Mouse (Mus musculus) limb, embryonic 13.5 days (tissue): ENCODE measurements around the gene Cmpk1. TPM values are rescaled to one million over a fixed set of nuclear protein-coding genes. Genes with fewer than 3 reads are reported as not detected.

ENCODE experiments used
- ATAC-seq: fragments of 200-750 bp; cut with Nextera tagmentation; 2 replicates; pipeline ENCODE4 v1.8.0; 2017; ENCODE audit warnings: low read depth, moderate number of reproducible peaks, moderate TSS enrichment; ENCODE audit not compliant: low FRiP score
- H3K27ac ChIP-seq: fragments of 300-500 bp; sonication (generic); 2 replicates; pipeline ENCODE4 v1.5.1; 2015; ENCODE audit warnings: inconsistent platforms, mild to moderate bottlenecking, moderate library complexity
- H3K27me3 ChIP-seq: fragments of 300-500 bp; sonication (generic); 2 replicates; pipeline ENCODE4 v1.6.1; 2015; ENCODE audit warnings: mild to moderate bottlenecking, inconsistent platforms
- H3K36me3 ChIP-seq: fragments of 300-500 bp; sonication (generic); 2 replicates; pipeline ENCODE4 v1.6.1; 2015; ENCODE audit warnings: inconsistent platforms, mild to moderate bottlenecking, moderate library complexity
- H3K4me1 ChIP-seq: fragments of 300-500 bp; sonication (generic); 2 replicates; pipeline ENCODE4 v1.6.1; 2015; ENCODE audit warnings: inconsistent platforms
- H3K4me2 ChIP-seq: fragments of 300-500 bp; sonication (generic); replicated peaks from 2 replicates; pipeline ENCODE4 v1.6.1; 2015; ENCODE audit warnings: inconsistent platforms, mild to moderate bottlenecking, moderate library complexity
- H3K4me3 ChIP-seq: fragments of 300-500 bp; sonication (generic); 2 replicates; pipeline ENCODE4 v1.5.1; 2015; ENCODE audit warnings: moderate library complexity, mild to moderate bottlenecking, inconsistent platforms
- H3K9ac ChIP-seq: fragments of 300-500 bp; sonication (generic); 2 replicates; pipeline ENCODE4 v1.6.1; 2015; ENCODE audit warnings: mild to moderate bottlenecking, inconsistent platforms
- H3K9me3 ChIP-seq: fragments of 300-500 bp; sonication (generic); 2 replicates; pipeline ENCODE4 v1.6.1; 2016; ENCODE audit warnings: inconsistent platforms
- WGBS: fragments of 180-500 bp; shearing (Covaris S2); methylation state at CpG from one replicate; pipeline ENCODE4 v1.1.7; 2015; 5-methylcytosine and 5-hydroxymethylcytosine counted together
- polyA plus RNA-seq: library from polyadenylated mRNA; unstranded; fragments of >200 nt; fragmentation: Nextera tagmentation; extraction: Ambion mirVana; gene quantifications from 2 replicates; pipeline ENCODE4 v1.2.1, GENCODE M21; 2015

Cmpk1 gene
- polyA plus RNA-seq = 93.2 and 93.8 TPM in 2 replicates

GRCm38 (mm10) chr4:114986591-114987432 lies at the start of gene Cmpk1:
Gene Cmpk1, minus strand, starts transcription at chr4:114987241.
- Histone ChIP-seq H3K36me3 (no peaks in the 10 kb centered on the region), H3K9ac (peak within 1 kb of the TSS; percentile 89), H3K4me2 (peak within 1 kb of the TSS; percentile 82), H3K4me3 (peak within 1 kb of the TSS; percentile 86), H3K9me3 (no peaks in the 10 kb centered on the region), H3K27me3 (0 out of 2 replicates have a peak, but pooled peaks cover 9% of the 10 kb centered on the region), H3K27ac (peak within 1 kb of the TSS; percentile 99), H3K4me1 (peaks cover 12% of the 10 kb centered on the region; the same call in 1 of the 2 replicates)
- peak; percentile 97 for ATAC-seq
- under 1% methylated on average over 74 of the region's 93 CpGs for WGBS

- H3K36me3 ChIP-seq = peaks cover 56% of the 10 kb centered on the region
- H3K4me3 ChIP-seq = no peak overlapping the region
- H3K27ac ChIP-seq = no peak overlapping the region
- no peak for ATAC-seq
- H3K9me3 ChIP-seq = no peaks in the 10 kb centered on the region
- no peaks in the 10 kb centered on the region for H3K27me3 ChIP-seq
- WGBS = 82% methylated on average over 6 of the region's 6 CpGs
- H3K9ac ChIP-seq = no peak overlapping the region
- H3K4me1 ChIP-seq = no peaks in the 10 kb centered on the region
- no peak overlapping the region for H3K4me2 ChIP-seq
Observed at GRCm38 (mm10) chr4:115035043-115035442, 48.0 kb upstream of the Cmpk1 start.

- H3K4me2 ChIP-seq = no peak overlapping the region
Observed at GRCm38 (mm10) chr4:115019997-115020396, 33.0 kb upstream of the Cmpk1 start.

GRCm38 (mm10) chr4:115014276-115014675 lies 27.2 kb upstream of the Cmpk1 start:
- no peak overlapping the region for H3K4me2 ChIP-seq
- 86% methylated on average over 3 of the region's 3 CpGs for WGBS
- H3K27me3 ChIP-seq = no peaks in the 10 kb centered on the region
- H3K36me3 ChIP-seq = peaks cover 66% of the 10 kb centered on the region
- H3K4me3 ChIP-seq = no peak overlapping the region
- H3K9me3 ChIP-seq = no peaks in the 10 kb centered on the region
- no peak overlapping the region for H3K9ac ChIP-seq
- ATAC-seq = no peak
- H3K27ac ChIP-seq = no peak overlapping the region
- H3K4me1 ChIP-seq = no peaks in the 10 kb centered on the region

More at GRCm38 (mm10) chr4:115019997-115020396, 33.0 kb upstream of the Cmpk1 start:
- H3K4me3 ChIP-seq = no peak overlapping the region
- H3K36me3 ChIP-seq = peaks cover 66% of the 10 kb centered on the region
- H3K27me3 ChIP-seq = no peaks in the 10 kb centered on the region
- no peaks in the 10 kb centered on the region for H3K9me3 ChIP-seq
- no peak overlapping the region for H3K9ac ChIP-seq
- no peaks in the 10 kb centered on the region for H3K4me1 ChIP-seq
- H3K27ac ChIP-seq = no peak overlapping the region
- 91% methylated on average over 3 of the region's 3 CpGs for WGBS
- ATAC-seq = no peak

- Histone ChIP-seq H3K4me3 (peak overlapping the region; percentile 73), H3K9ac (peak overlapping the region; percentile 75), H3K36me3 (peaks cover 18% of the 10 kb centered on the region), H3K27ac (0 out of 2 replicates have a peak overlapping the region, but pooled peaks have one; percentile 67), H3K9me3 (0 out of 2 replicates have a peak, but pooled peaks cover 5% of the 10 kb centered on the region), H3K4me1 (peaks cover 15% of the 10 kb centered on the region), H3K27me3 (no peaks in the 10 kb centered on the region), H3K4me2 (peak overlapping the region; percentile 74)
- 2% methylated on average over 8 of the region's 8 CpGs for WGBS
- ATAC-seq = peak; percentile 16; the same call in 1 of the 2 replicates
Observed at GRCm38 (mm10) chr4:115000429-115000795, 13.4 kb upstream of the Cmpk1 start.

- WGBS = under 1% methylated on average over 52 of the region's 52 CpGs
- Histone ChIP-seq H3K27ac (peak within 1 kb of the TSS; percentile 94), H3K36me3 (peaks cover 13% of the 10 kb centered on the region), H3K27me3 (no peaks in the 10 kb centered on the region), H3K4me1 (peaks cover 15% of the 10 kb centered on the region), H3K9me3 (0 out of 2 replicates have a peak, but pooled peaks cover 5% of the 10 kb centered on the region), H3K4me2 (peak within 1 kb of the TSS; percentile 74), H3K4me3 (peak within 1 kb of the TSS; percentile 73), H3K9ac (peak within 1 kb of the TSS; percentile 75)
- ATAC-seq = peak; percentile 100
Observed at GRCm38 (mm10) chr4:114999773-115000428, 12.9 kb upstream of the Cmpk1 start, which contains the start of gene Stil. Gene Stil, plus strand, starts transcription at chr4:115000159.

GRCm38 (mm10) chr4:114999445-114999772 lies 12.4 kb upstream of the Cmpk1 start:
- peak overlapping the region; percentile 72 for H3K9ac ChIP-seq
- no peaks in the 10 kb centered on the region for H3K27me3 ChIP-seq
- 0 out of 2 replicates have a peak, but pooled peaks cover 5% of the 10 kb centered on the region for H3K9me3 ChIP-seq
- H3K36me3 ChIP-seq = peaks cover 11% of the 10 kb centered on the region
- peaks cover 15% of the 10 kb centered on the region for H3K4me1 ChIP-seq
- H3K4me2 ChIP-seq = peak overlapping the region; percentile 74
- ATAC-seq = no peak; the same call in 1 of the 2 replicates
- peak overlapping the region; percentile 94 for H3K27ac ChIP-seq
- H3K4me3 ChIP-seq = peak overlapping the region; percentile 73
- 10% methylated on average over 9 of the region's 9 CpGs for WGBS

- Histone ChIP-seq H3K4me3 (no peak overlapping the region), H3K36me3 (no peaks in the 10 kb centered on the region), H3K4me2 (no peak overlapping the region), H3K9me3 (0 out of 2 replicates have a peak, but pooled peaks cover 5% of the 10 kb centered on the region), H3K9ac (no peak overlapping the region), H3K27me3 (peaks cover 11% of the 10 kb centered on the region; the same call in 1 of the 2 replicates), H3K27ac (no peak overlapping the region), H3K4me1 (peaks cover 15% of the 10 kb centered on the region)
- ATAC-seq = no peak
- WGBS = 52% methylated on average over 3 of the region's 3 CpGs
Observed at GRCm38 (mm10) chr4:114997051-114997450, 10.0 kb upstream of the Cmpk1 start.

- Histone ChIP-seq H3K27ac (no peak overlapping the region), H3K4me2 (no peak overlapping the region), H3K4me3 (no peak overlapping the region), H3K9me3 (0 out of 2 replicates have a peak, but pooled peaks cover 5% of the 10 kb centered on the region), H3K4me1 (no peaks in the 10 kb centered on the region), H3K27me3 (peaks cover 19% of the 10 kb centered on the region; the same call in 1 of the 2 replicates), H3K36me3 (no peaks in the 10 kb centered on the region), H3K9ac (no peak overlapping the region)
- ATAC-seq = no peak
- 85% methylated on average over 3 of the region's 3 CpGs for WGBS
Observed at GRCm38 (mm10) chr4:114994218-114994617, 7.2 kb upstream of the Cmpk1 start.

GRCm38 (mm10) chr4:114986211-114986590 lies 840 bp downstream of the Cmpk1 start:
- peak overlapping the region; percentile 86 for H3K4me3 ChIP-seq
- WGBS = under 1% methylated on average over 8 of the region's 8 CpGs
- H3K9ac ChIP-seq = peak overlapping the region; percentile 89
- H3K27ac ChIP-seq = peak overlapping the region; percentile 99
- no peaks in the 10 kb centered on the region for H3K36me3 ChIP-seq
- H3K4me2 ChIP-seq = peak overlapping the region; percentile 82
- H3K27me3 ChIP-seq = 0 out of 2 replicates have a peak, but pooled peaks cover 4% of the 10 kb centered on the region
- peak; percentile 60 for ATAC-seq
- H3K4me1 ChIP-seq = peaks cover 12% of the 10 kb centered on the region; the same call in 1 of the 2 replicates
- no peaks in the 10 kb centered on the region for H3K9me3 ChIP-seq

GRCm38 (mm10) chr4:114983020-114983419 lies 4.0 kb downstream of the Cmpk1 start:
- Histone ChIP-seq H3K9ac (no peak overlapping the region), H3K4me3 (no peak overlapping the region), H3K4me2 (no peak overlapping the region), H3K27me3 (no peaks in the 10 kb centered on the region), H3K36me3 (no peaks in the 10 kb centered on the region), H3K27ac (no peak overlapping the region), H3K9me3 (no peaks in the 10 kb centered on the region), H3K4me1 (peaks cover 12% of the 10 kb centered on the region; the same call in 1 of the 2 replicates)
- no peak for ATAC-seq
- WGBS = 86% methylated on average over 1 of the region's 1 CpGs

- Histone ChIP-seq H3K27ac (no peak overlapping the region), H3K27me3 (no peaks in the 10 kb centered on the region), H3K9me3 (no peaks in the 10 kb centered on the region), H3K9ac (no peak overlapping the region), H3K4me2 (no peak overlapping the region), H3K36me3 (no peaks in the 10 kb centered on the region), H3K4me3 (no peak overlapping the region), H3K4me1 (peaks cover 12% of the 10 kb centered on the region; the same call in 1 of the 2 replicates)
- 74% methylated on average over 1 of the region's 1 CpGs for WGBS
- ATAC-seq = no peak
Observed at GRCm38 (mm10) chr4:114982619-114983018, 4.4 kb downstream of the Cmpk1 start.
